Mouse (Mus musculus): ENCODE results near the gene Adgrg5. TPM values are rescaled to one million over a fixed set of nuclear protein-coding genes. Genes with fewer than 3 reads are reported as not detected.

Gene Adgrg5
- polyA plus RNA-seq, 1 experiment from 2014 or later = 0.21 TPM

- under 1% methylated on average over 27 of the region's 27 CpGs for WGBS
- peak; percentile 96 for ATAC-seq (ENCODE audit: insufficient read depth)
- Histone ChIP-seq H3K36me3 (ENCODE audit: insufficient read depth) (peaks cover 8% of the 10 kb centered on the region), H3K27ac (ENCODE audit: low read depth) (peak overlapping the region; percentile 86), H3K27me3 (ENCODE audit: insufficient read depth, low read length) (peaks cover 1% of the 10 kb centered on the region; the same call in 1 of the 2 replicates), H3K9me3 (ENCODE audit: low read depth, low read length) (no peaks in the 10 kb centered on the region), H3K4me3 (ENCODE audit: low read depth, low read length) (peak overlapping the region; percentile 87), H3K9ac (peak overlapping the region; percentile 92), H3K4me1 (ENCODE audit: insufficient read depth) (peaks cover 30% of the 10 kb centered on the region), H3K4me2 (peak overlapping the region; percentile 80)
- peak; percentile 91 for TF ChIP-seq CTCF (IDR thresholded peaks at IDR 0.05; ENCODE audit: low read depth)
- DNase-seq = peak; percentile 97
These were observed 6.1 kb upstream of the Adgrg5 start for GRCm38 (mm10) chr8:94917352-94917751.

DNA sequence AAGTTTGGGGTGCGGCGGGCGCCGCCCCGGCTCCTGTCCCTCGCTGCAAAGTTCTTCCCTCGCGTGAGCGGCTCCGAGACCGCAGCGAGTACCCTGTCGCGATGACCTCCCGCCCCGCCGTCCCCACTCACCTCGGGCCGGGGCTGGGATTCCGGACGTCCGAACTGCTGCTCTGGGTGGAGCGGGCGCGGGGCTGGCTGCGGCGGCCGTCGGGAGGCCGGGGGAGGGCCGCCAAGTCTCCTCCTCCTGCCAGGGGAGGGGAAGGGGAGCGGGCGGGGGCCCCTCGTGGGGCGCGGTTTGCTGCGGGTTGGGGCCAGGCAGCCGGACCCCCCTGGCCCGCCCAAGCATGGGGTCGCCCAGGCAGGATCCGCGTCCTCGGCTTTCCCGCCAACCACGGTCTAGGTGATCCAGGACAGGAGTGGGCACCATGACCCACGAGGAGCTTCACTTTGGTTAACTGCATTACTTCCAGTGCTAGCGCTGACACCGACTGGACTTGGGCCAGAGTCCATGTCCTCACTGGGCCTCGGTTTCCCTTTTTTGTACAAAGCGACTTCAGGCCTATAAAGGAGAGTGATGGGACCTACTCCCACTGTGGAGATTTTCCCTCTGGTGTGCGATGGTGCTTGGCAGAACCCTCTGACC, 5.5 kb upstream of the Adgrg5 start, which contains the start of gene Ccdc102a:
TSS of gene Ccdc102a (minus strand) at position 248 of the 645 bp plus-strand sequence.
- TF ChIP-seq CTCF (IDR thresholded peaks at IDR 0.05; ENCODE audit: low read depth) = no peak
- Histone ChIP-seq H3K27ac (ENCODE audit: low read depth) (peak within 1 kb of the TSS; percentile 86), H3K4me3 (ENCODE audit: low read depth, low read length) (peak within 1 kb of the TSS; percentile 87), H3K4me1 (ENCODE audit: insufficient read depth) (peaks cover 30% of the 10 kb centered on the region), H3K27me3 (ENCODE audit: insufficient read depth, low read length) (no peaks in the 10 kb centered on the region; the same call in 1 of the 2 replicates), H3K36me3 (ENCODE audit: insufficient read depth) (peaks cover 2% of the 10 kb centered on the region; the same call in 1 of the 2 replicates), H3K9me3 (ENCODE audit: low read depth, low read length) (no peaks in the 10 kb centered on the region), H3K4me2 (peak within 1 kb of the TSS; percentile 80), H3K9ac (peak within 1 kb of the TSS; percentile 92)
- peak; percentile 68 for DNase-seq
- peak; percentile 65 for ATAC-seq (ENCODE audit: insufficient read depth)
- 1% methylated on average over 48 of the region's 51 CpGs for WGBS

GRCm38 (mm10) chr8:94919256-94919655, 4.2 kb upstream of the Adgrg5 start:
- TF ChIP-seq CTCF (IDR thresholded peaks at IDR 0.05; ENCODE audit: low read depth) = no peak
- ATAC-seq (ENCODE audit: insufficient read depth) (no peak), DNase-seq (no peak)
- Histone ChIP-seq H3K27me3 (ENCODE audit: insufficient read depth, low read length) (no peaks in the 10 kb centered on the region), H3K36me3 (ENCODE audit: insufficient read depth) (no peaks in the 10 kb centered on the region), H3K27ac (ENCODE audit: low read depth) (no peak overlapping the region), H3K9me3 (ENCODE audit: low read depth, low read length) (no peaks in the 10 kb centered on the region), H3K4me2 (no peak overlapping the region), H3K9ac (no peak overlapping the region), H3K4me1 (ENCODE audit: insufficient read depth) (peaks cover 23% of the 10 kb centered on the region), H3K4me3 (ENCODE audit: low read depth, low read length) (no peak overlapping the region)

DNA sequence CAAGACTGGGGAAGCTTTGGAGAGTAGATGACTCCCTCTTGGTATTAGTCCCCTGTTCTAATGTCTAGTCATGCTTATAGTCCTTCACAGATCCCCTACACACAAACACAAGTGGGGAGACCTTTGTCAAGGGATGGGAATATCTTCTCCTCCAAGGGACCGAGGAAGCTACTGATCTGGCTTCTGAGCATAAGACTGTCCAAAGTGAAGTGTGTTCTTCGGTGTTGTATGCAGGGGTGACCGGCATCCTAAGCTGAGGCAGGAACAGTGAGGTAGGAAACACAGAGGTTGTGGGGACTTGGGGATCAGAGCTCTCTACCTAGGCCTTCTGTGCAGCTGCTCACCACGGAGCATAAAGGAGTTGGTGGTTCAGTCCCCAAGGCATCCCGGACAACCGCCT, 1.3 kb upstream of the Adgrg5 start:
- DNase-seq (no peak), ATAC-seq (ENCODE audit: insufficient read depth) (no peak)
- Histone ChIP-seq H3K36me3 (ENCODE audit: insufficient read depth) (no peaks in the 10 kb centered on the region), H3K4me3 (ENCODE audit: low read depth, low read length) (no peak overlapping the region), H3K27me3 (ENCODE audit: insufficient read depth, low read length) (no peaks in the 10 kb centered on the region), H3K4me1 (ENCODE audit: insufficient read depth) (no peaks in the 10 kb centered on the region), H3K9ac (no peak overlapping the region), H3K9me3 (ENCODE audit: low read depth, low read length) (no peaks in the 10 kb centered on the region), H3K27ac (ENCODE audit: low read depth) (no peak overlapping the region), H3K4me2 (no peak overlapping the region)
- 49% methylated on average over 6 of the region's 6 CpGs for WGBS
- no peak for TF ChIP-seq CTCF (IDR thresholded peaks at IDR 0.05; ENCODE audit: low read depth)

- Histone ChIP-seq H3K4me3 (ENCODE audit: low read depth, low read length) (no peak overlapping the region), H3K36me3 (ENCODE audit: insufficient read depth) (no peaks in the 10 kb centered on the region), H3K4me2 (no peak overlapping the region), H3K27ac (ENCODE audit: low read depth) (no peak overlapping the region), H3K9ac (no peak overlapping the region), H3K27me3 (ENCODE audit: insufficient read depth, low read length) (no peaks in the 10 kb centered on the region), H3K9me3 (ENCODE audit: low read depth, low read length) (no peaks in the 10 kb centered on the region), H3K4me1 (ENCODE audit: insufficient read depth) (no peaks in the 10 kb centered on the region)
- TF ChIP-seq CTCF (IDR thresholded peaks at IDR 0.05; ENCODE audit: low read depth) = no peak
- 19% methylated on average over 8 of the region's 8 CpGs for whole genome bisulfite sequencing
- DNase-seq (peak; percentile 6), ATAC-seq (ENCODE audit: insufficient read depth) (no peak)
These were observed 892 bp upstream of the Adgrg5 start for GRCm38 (mm10) chr8:94922602-94923001.

DNA sequence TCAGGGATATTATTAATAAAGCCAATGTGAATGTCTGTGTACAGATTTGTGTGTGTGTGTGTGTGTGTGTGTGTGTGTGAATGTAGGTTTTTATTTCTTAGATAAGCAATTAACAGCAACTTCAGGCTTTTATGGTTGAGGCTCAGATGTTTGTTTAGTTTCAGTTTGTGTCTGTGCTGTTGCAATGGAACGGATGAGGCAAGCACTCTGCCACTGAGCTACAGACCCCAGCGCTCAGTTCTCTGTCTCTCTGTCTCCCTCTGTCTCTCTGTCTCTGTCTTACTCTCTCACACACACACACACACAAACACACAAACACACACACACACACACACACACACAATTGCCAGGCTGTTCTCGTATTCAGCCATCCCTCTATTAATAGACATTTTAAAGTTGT, 4.7 kb downstream of the Adgrg5 start:
- Histone ChIP-seq H3K9me3 (ENCODE audit: low read depth, low read length) (no peaks in the 10 kb centered on the region), H3K36me3 (ENCODE audit: insufficient read depth) (no peaks in the 10 kb centered on the region), H3K4me2 (no peak overlapping the region), H3K4me3 (ENCODE audit: low read depth, low read length) (no peak overlapping the region), H3K27me3 (ENCODE audit: insufficient read depth, low read length) (no peaks in the 10 kb centered on the region), H3K4me1 (ENCODE audit: insufficient read depth) (no peaks in the 10 kb centered on the region), H3K27ac (ENCODE audit: low read depth) (no peak overlapping the region), H3K9ac (no peak overlapping the region)
- no peak for ATAC-seq (ENCODE audit: insufficient read depth)
- no peak for TF ChIP-seq CTCF (IDR thresholded peaks at IDR 0.05; ENCODE audit: low read depth)
- no peak for DNase-seq
- WGBS = 69% methylated on average over 3 of the region's 3 CpGs

DNA sequence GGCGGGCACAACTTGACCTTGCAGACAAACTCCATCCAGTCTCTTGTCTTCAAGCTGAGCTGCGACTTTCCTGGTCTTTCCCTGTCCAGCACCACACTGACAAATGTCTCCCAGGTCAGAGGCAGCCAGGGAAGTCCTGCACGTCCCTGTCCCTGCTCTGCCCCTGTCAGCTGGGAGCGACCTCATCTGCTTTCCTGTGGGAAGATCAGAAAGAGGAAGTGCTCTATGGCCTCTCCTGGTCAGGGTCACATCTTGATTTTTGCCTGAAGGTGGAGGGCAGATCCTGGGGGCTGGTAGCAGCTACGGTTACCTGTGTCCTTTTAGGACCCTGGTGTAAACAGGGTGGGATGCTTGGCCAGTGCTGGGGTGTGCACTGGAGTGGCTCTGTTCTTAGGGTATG, 10.4 kb downstream of the Adgrg5 start:
- Histone ChIP-seq H3K9ac (no peak overlapping the region), H3K27me3 (ENCODE audit: insufficient read depth, low read length) (no peaks in the 10 kb centered on the region), H3K9me3 (ENCODE audit: low read depth, low read length) (no peaks in the 10 kb centered on the region), H3K36me3 (ENCODE audit: insufficient read depth) (no peaks in the 10 kb centered on the region), H3K4me3 (ENCODE audit: low read depth, low read length) (no peak overlapping the region), H3K4me2 (no peak overlapping the region), H3K4me1 (ENCODE audit: insufficient read depth) (no peaks in the 10 kb centered on the region), H3K27ac (ENCODE audit: low read depth) (no peak overlapping the region)
- DNase-seq (no peak), ATAC-seq (ENCODE audit: insufficient read depth) (no peak)
- TF ChIP-seq CTCF (IDR thresholded peaks at IDR 0.05; ENCODE audit: low read depth) = no peak
- WGBS = 40% methylated on average over 5 of the region's 5 CpGs
